26 mouse cellular contexts compared by ENCODE assay signal in genomic region chr7:139149373-139149772, GRCm38 (mm10).
DNase-seq lines count a peak whose midpoint lies in the region; ATAC-seq and TF ChIP-seq lines count a peak whose summit lies in the region.
"Had no signal": no experiment of that assay in that cellular context is flagged by ENCODE, and none has a peak within 500 bp of the region (broad histone marks: within the 10 kb centered on the region; RNA-seq: fewer than 3 reads in every experiment).

No protein-coding gene starts in this region.

- peaks cover 74% of the 10 kb centered on the region for H3K27me3 ChIP-seq in forebrain, embryonic 10.5 days (ENCODE audit: poor library complexity, severe bottlenecking)
- no peaks in the 10 kb centered on the region for H3K27me3 ChIP-seq in forebrain, embryonic 11.5 days (ENCODE audit: control insufficient read depth, insufficient read depth, low read length)
- no peaks in the 10 kb centered on the region for H3K27me3 ChIP-seq in hindbrain, embryonic 16.5 days (replicated peaks; ENCODE audit: control insufficient read depth, insufficient read depth, low read length)
- peaks cover 7% of the 10 kb centered on the region; the same call in 1 of the 2 replicates for H3K27me3 ChIP-seq in hindbrain, embryonic 12.5 days
- H3K27me3 ChIP-seq: neural tube, embryonic 15.5 days had no signal

- H3K4me1 ChIP-seq in forebrain, embryonic 10.5 days: peaks cover 49% of the 10 kb centered on the region
- H3K4me1 ChIP-seq in forebrain, embryonic 11.5 days (replicated peaks; ENCODE audit: control insufficient read depth, insufficient read depth, low read length): peaks cover 11% of the 10 kb centered on the region
- peaks cover 14% of the 10 kb centered on the region for H3K4me1 ChIP-seq in hindbrain, embryonic 16.5 days (ENCODE audit: control insufficient read depth, insufficient read depth, low read depth, low read length)
- peaks cover 34% of the 10 kb centered on the region for H3K4me1 ChIP-seq in hindbrain, embryonic 12.5 days
- peaks cover 83% of the 10 kb centered on the region for H3K4me1 ChIP-seq in olfactory bulb, adult 2 months (ENCODE audit: control insufficient read depth, insufficient read depth, low read length)

- no peak overlapping the region for H3K4me3 ChIP-seq in forebrain, embryonic 10.5 days
- no peak overlapping the region for H3K4me3 ChIP-seq in forebrain, embryonic 11.5 days (ENCODE audit: low read depth, low read length)
- H3K4me3 ChIP-seq in hindbrain, embryonic 16.5 days (ENCODE audit: low read length): no peak overlapping the region
- no peak overlapping the region for H3K4me3 ChIP-seq in hindbrain, embryonic 12.5 days
- H3K4me3 ChIP-seq in olfactory bulb, adult 2 months (ENCODE audit: insufficient read depth, low read depth, low read length): no peak overlapping the region
- H3K4me3 ChIP-seq: heart, embryonic 12.5 days; hindbrain, embryonic 10.5 days; limb, embryonic 12.5 days; neural tube, embryonic 15.5 days had no signal

- no peak overlapping the region for H3K4me2 ChIP-seq in forebrain, embryonic 11.5 days (ENCODE audit: low read depth, low read length, severe bottlenecking)
- no peak overlapping the region for H3K4me2 ChIP-seq in hindbrain, embryonic 16.5 days (ENCODE audit: low read length)
- H3K4me2 ChIP-seq in hindbrain, embryonic 12.5 days (replicated peaks): no peak overlapping the region
- H3K4me2 ChIP-seq: heart, embryonic 12.5 days; limb, embryonic 12.5 days; liver, embryonic 11.5 days; midbrain, embryonic 11.5 days; neural tube, embryonic 15.5 days had no signal

- no peak overlapping the region for H3K9ac ChIP-seq in forebrain, embryonic 11.5 days (ENCODE audit: low read length)
- H3K9ac ChIP-seq in hindbrain, embryonic 16.5 days (ENCODE audit: low read depth, low read length): no peak overlapping the region
- H3K9ac ChIP-seq in hindbrain, embryonic 12.5 days: no peak overlapping the region
- H3K9ac ChIP-seq: heart, embryonic 12.5 days; limb, embryonic 12.5 days; liver, postnatal 0 days; neural tube, embryonic 15.5 days had no signal

- no peaks in the 10 kb centered on the region for H3K36me3 ChIP-seq in forebrain, embryonic 10.5 days (replicated peaks)
- no peaks in the 10 kb centered on the region for H3K36me3 ChIP-seq in forebrain, embryonic 11.5 days (ENCODE audit: control insufficient read depth, insufficient read depth, low read length)
- H3K36me3 ChIP-seq in hindbrain, embryonic 16.5 days (ENCODE audit: control insufficient read depth, insufficient read depth, low read length): no peaks in the 10 kb centered on the region
- H3K36me3 ChIP-seq in hindbrain, embryonic 12.5 days: no peaks in the 10 kb centered on the region
- H3K36me3 ChIP-seq: heart, embryonic 12.5 days; hindbrain, embryonic 10.5 days; limb, embryonic 12.5 days; neural tube, embryonic 15.5 days had no signal

- no peak for ATAC-seq in forebrain, embryonic 11.5 days (replicated peaks; ENCODE audit: low FRiP score)
- ATAC-seq in hindbrain, embryonic 16.5 days: peak; percentile 34; the same call in 1 of the 2 replicates
- no peak for ATAC-seq in hindbrain, embryonic 12.5 days (ENCODE audit: low FRiP score)
- ATAC-seq: activated CD4-positive, CD25-positive, alpha-beta regulatory T cell, adult 4 months; liver, postnatal 0 days had no signal

- H3K9me3 ChIP-seq in forebrain, embryonic 10.5 days: no peaks in the 10 kb centered on the region
- H3K9me3 ChIP-seq in forebrain, embryonic 11.5 days (ENCODE audit: control insufficient read depth, low read length): no peaks in the 10 kb centered on the region
- H3K9me3 ChIP-seq in hindbrain, embryonic 16.5 days (ENCODE audit: control insufficient read depth, low read length): no peaks in the 10 kb centered on the region
- H3K9me3 ChIP-seq in hindbrain, embryonic 12.5 days (replicated peaks): no peaks in the 10 kb centered on the region
- H3K9me3 ChIP-seq: heart, embryonic 12.5 days; hindbrain, embryonic 10.5 days; limb, embryonic 12.5 days; neural tube, embryonic 15.5 days had no signal

- 0 out of 2 replicates have a peak overlapping the region, but pooled peaks have one; percentile 48 for H3K27ac ChIP-seq in forebrain, embryonic 10.5 days
- no peak overlapping the region for H3K27ac ChIP-seq in forebrain, embryonic 11.5 days (ENCODE audit: low read depth, low read length)
- no peak overlapping the region for H3K27ac ChIP-seq in hindbrain, embryonic 16.5 days (ENCODE audit: low read depth, low read length)
- H3K27ac ChIP-seq in hindbrain, embryonic 12.5 days: no peak overlapping the region
- peak overlapping the region; percentile 68 for H3K27ac ChIP-seq in olfactory bulb, adult 2 months (ENCODE audit: insufficient read depth, low read depth, low read length)
- H3K27ac ChIP-seq: hindbrain, embryonic 10.5 days; limb, embryonic 12.5 days; neural tube, embryonic 15.5 days; stomach, postnatal 0 days had no signal

- DNase-seq in forebrain, embryonic 10.5 days (ENCODE audit: extremely low spot score, low spot score): no peak
- DNase-seq in forebrain, embryonic 11.5 days (ENCODE audit: low spot score): no peak
- peak; percentile 48 for DNase-seq in retina, postnatal 1 day
- DNase-seq in retina, embryonic 14.5 days (ENCODE audit: low spot score): no peak
- no peak for DNase-seq in adrenal gland, postnatal 4 days (ENCODE audit: low spot score in 2 of 2)
- DNase-seq: adrenal gland, adult 8-10 months; cerebellum, adult 9-10 months; gastrocnemius, postnatal 14 days; heart, adult 11 months; heart, postnatal 10 days; kidney, adult 2 months; kidney, postnatal 10 days; liver, postnatal 0 days; lung, postnatal 10 days; thymus, postnatal 14 days had no signal

- WGBS in forebrain, embryonic 10.5 days: 32% methylated on average over 7 of the region's 7 CpGs
- 27% methylated on average over 6 of the region's 7 CpGs for WGBS in forebrain, embryonic 11.5 days
- WGBS in hindbrain, embryonic 16.5 days: 53% methylated on average over 7 of the region's 7 CpGs
- WGBS in hindbrain, embryonic 12.5 days: 42% methylated on average over 7 of the region's 7 CpGs
- WGBS in olfactory bulb, adult 2 months: 27% methylated on average over 7 of the region's 7 CpGs

- no peak for TF ChIP-seq CTCF in olfactory bulb, adult 2 months (IDR thresholded peaks at IDR 0.05; ENCODE audit: insufficient read depth, low read depth, low read length)

- no peak for TF ChIP-seq POLR2A in olfactory bulb, adult 2 months (IDR thresholded peaks at IDR 0.05; ENCODE audit: insufficient read depth, low read depth, low read length)

Comparison
In these comparisons a context has a peak if more than half of its experiments do, and no peak if none do; other contexts are left out.
1. H3K27ac ChIP-seq: peak in forebrain, embryonic 10.5 days (single experiment) and olfactory bulb, adult 2 months (single experiment); none in forebrain, embryonic 11.5 days (single experiment), hindbrain, embryonic 16.5 days (single experiment) and hindbrain, embryonic 12.5 days (single experiment).